Mouse (Mus musculus) spleen, adult 10 weeks (tissue): ENCODE results near the gene Anxa7. TPM values are rescaled to one million over a fixed set of nuclear protein-coding genes. Genes with fewer than 3 reads are reported as not detected.

Experiments used
- polyA plus RNA-seq: library from polyadenylated mRNA; stranded (reverse); fragments of 350-450 nt; fragmentation: Illumina TruSeq; extraction: RNeasy Lipid Tissue Mini Kit (QIAGEN cat#74804); gene quantifications from one replicate; pipeline ENCODE4 v1.2.3, GENCODE M21; 2015; ENCODE audit warnings: low replicate concordance; ENCODE audit not compliant: insufficient read depth

Anxa7 gene
- 94.1 TPM for polyA plus RNA-seq

GRCm38 (mm10) chr14:20479291-20480194 is at the start of gene Anxa7:
Gene Anxa7 (minus strand): TSS chr14:20480133.

GRCm38 (mm10) chr14:20496603-20497002 is 16.7 kb upstream of the Anxa7 start, which contains the start of gene Mss51:
Gene Mss51 (minus strand): TSS chr14:20496901.

GRCm38 (mm10) chr14:20451765-20452331 is 28.1 kb downstream of the Anxa7 start, which contains the start of gene Cfap70:
Gene Cfap70 (minus strand): TSS chr14:20452226.

Other genes with a start within 250 kb of the Anxa7 start
- not detected for gene Kcnk16, start 210.9 kb downstream of the Anxa7 start, polyA plus RNA-seq
- 20.2 TPM for gene Nudt13, start 185.4 kb downstream of the Anxa7 start, polyA plus RNA-seq
- 30.1 TPM for gene Ecd, start 132.0 kb downstream of the Anxa7 start, polyA plus RNA-seq
- 35.6 TPM for gene Fam149b, start 132.0 kb downstream of the Anxa7 start, polyA plus RNA-seq
- 165 TPM for gene Dnajc9, start 91.2 kb downstream of the Anxa7 start, polyA plus RNA-seq
- gene Mrps16, start 86.5 kb downstream of the Anxa7 start, polyA plus RNA-seq, result 45.3 TPM
- gene Cfap70, start 27.9 kb downstream of the Anxa7 start, polyA plus RNA-seq, result 0.66 TPM
- 4.5 TPM for gene Mss51, start 16.8 kb upstream of the Anxa7 start, polyA plus RNA-seq
- 144 TPM for gene Ppp3cb, start 66.4 kb upstream of the Anxa7 start, polyA plus RNA-seq
- gene Usp54, start 160.9 kb upstream of the Anxa7 start, polyA plus RNA-seq, result 6.8 TPM
- gene Myoz1, start 176.4 kb upstream of the Anxa7 start, polyA plus RNA-seq, result not detected
- not detected for gene Synpo2l, start 188.2 kb upstream of the Anxa7 start, polyA plus RNA-seq
- gene Sec24c, start 194.2 kb upstream of the Anxa7 start, polyA plus RNA-seq, result 144 TPM
- 20.2 TPM for gene Fut11, start 214.8 kb upstream of the Anxa7 start, polyA plus RNA-seq
- gene Chchd1, start 222.9 kb upstream of the Anxa7 start, polyA plus RNA-seq, result 90.4 TPM
- 47.2 TPM for gene Zswim8, start 227.4 kb upstream of the Anxa7 start, polyA plus RNA-seq